9 mouse cellular contexts compared by ENCODE assay signal in the genomic region with DNA sequence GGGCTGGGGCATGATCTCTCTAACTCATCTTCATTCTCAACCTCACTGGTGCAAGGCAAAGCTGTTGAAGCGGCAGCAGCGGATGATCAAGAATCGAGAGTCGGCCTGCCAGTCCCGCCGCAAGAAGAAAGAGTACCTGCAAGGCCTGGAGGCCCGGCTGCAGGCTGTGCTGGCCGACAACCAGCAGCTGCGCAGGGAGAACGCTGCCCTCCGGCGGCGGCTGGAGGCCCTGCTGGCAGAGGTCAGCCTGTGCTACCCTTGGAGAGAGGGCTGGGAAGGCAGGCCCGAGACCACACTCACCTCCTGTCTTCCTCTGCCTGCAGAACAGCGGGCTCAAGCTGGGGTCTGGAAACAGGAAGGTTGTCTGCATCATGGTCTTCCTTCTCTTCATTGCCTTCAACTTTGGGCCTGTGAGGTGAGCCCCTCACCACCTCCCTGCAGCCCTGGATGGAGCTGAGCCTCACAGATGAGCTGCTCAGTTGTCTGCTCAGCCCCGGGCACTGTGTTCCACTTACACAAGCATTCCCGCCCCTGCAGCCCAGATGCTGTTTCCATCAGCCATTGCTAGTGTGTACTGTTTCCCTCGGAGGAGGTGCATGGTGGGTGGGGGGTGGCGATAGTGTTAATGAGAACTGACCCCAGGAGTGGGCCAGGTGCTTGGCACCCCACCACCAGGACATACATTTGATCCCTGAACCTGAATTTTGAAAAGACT. TPM values are rescaled to one million over a fixed set of nuclear protein-coding genes. Genes with fewer than 3 reads are reported as not detected.
A peak's percentile ranks its signal among the peaks of the same experiment; 100 is the strongest.
DNase-seq lines count a peak whose midpoint lies in the region; TF ChIP-seq lines count a peak whose summit lies in the region.
"Had no signal": no experiment of that assay in that cellular context is flagged by ENCODE, and none has a peak within 500 bp of the region (broad histone marks: within the 10 kb centered on the region; RNA-seq: fewer than 3 reads in every experiment).

No protein-coding gene starts in this region.

- H3K4me3 ChIP-seq in heart, adult 2 months, result no peak overlapping the region

- no peaks in the 10 kb centered on the region for H3K27me3 ChIP-seq in heart, adult 2 months (ENCODE audit: control insufficient read depth, insufficient read depth, low read length)

- 57% methylated on average over 19 of the region's 19 CpGs for WGBS in heart, adult 2 months

- DNase-seq in heart, adult 2 months, result peak; percentile 56 to 62
- no peak for DNase-seq in heart, postnatal 25 days (ENCODE audit: low spot score)
- DNase-seq in ovary, postnatal 36 days (ENCODE audit: low spot score), result peak; percentile 62
- no peak for DNase-seq in ovary, adult 18-20 months (ENCODE audit: low spot score)
- DNase-seq in cerebellum, postnatal 25 days, result peak; percentile 45 to 67
- DNase-seq in retina, postnatal 1 day, result peak; percentile 49
- DNase-seq in ovary, postnatal 10 days (ENCODE audit: low spot score), result no peak
- no peak for DNase-seq in right cerebral cortex, postnatal 25 days

- intact Hi-C loops in heart, adult 2 months (cut with DNase I), result no loop called here
- intact Hi-C loops in heart, postnatal 25 days (cut with DNase I), result loop anchor here (2.0 to 5.0 kb wide), 2 partner anchors 61 to 161 kb away; no protein-coding TSS in a partner anchor

- TF ChIP-seq POLR2A in heart, adult 2 months (IDR thresholded peaks at IDR 0.05; ENCODE audit: insufficient read depth, low read depth, low read length), result no peak

- H3K79me2 ChIP-seq in heart, adult 2 months (replicated peaks; ENCODE audit: control insufficient read depth, insufficient read depth, low read length), result no peaks in the 10 kb centered on the region; the same call in 1 of the 2 replicates

- H3K4me1 ChIP-seq in heart, adult 2 months (ENCODE audit: control insufficient read depth, insufficient read depth, low read length), result peaks cover 20% of the 10 kb centered on the region

- H3K9ac ChIP-seq in heart, adult 2 months (ENCODE audit: low read depth, low read length), result no peak overlapping the region

- no peaks in the 10 kb centered on the region for H3K36me3 ChIP-seq in heart, adult 2 months (ENCODE audit: control insufficient read depth, insufficient read depth, low read length)

- TF ChIP-seq EP300 in heart, adult 2 months (IDR thresholded peaks at IDR 0.05; ENCODE audit: insufficient read depth, low read depth, low read length), result no peak

- TF ChIP-seq CTCF in heart, adult 2 months (IDR thresholded peaks at IDR 0.05), result peak; percentile 69

- no peak overlapping the region for H3K27ac ChIP-seq in heart, adult 2 months

RNA-seq across cellular contexts. Expression of a gene that starts 4.7 kb away (rescaled TPM):
- total RNA-seq in heart, adult 2 months (2021), result 10 to 100 TPM; 15.3 to 18.4 TPM
- 25.3 and 27.4 TPM in 2 replicates for polyA plus RNA-seq in heart, adult 2 months (2012; rRNA removed)
- 10 to 100 TPM; 15.6 to 17.8 TPM for total RNA-seq in heart, postnatal 25 days (2021)

RNA-seq across cellular contexts. Expression of a gene that starts 7.1 kb away (rescaled TPM):
- total RNA-seq in heart, adult 2 months (2021), result 1 to 10 TPM; 7.9 TPM
- 4.0 and 8.8 TPM in 2 replicates for polyA plus RNA-seq in heart, adult 2 months (2012; rRNA removed)
- 1 to 10 TPM; 6.2 to 6.6 TPM for total RNA-seq in heart, postnatal 25 days (2021)

RNA-seq across cellular contexts. Expression of a gene that starts 18.7 kb away (rescaled TPM):
- 10 to 100 TPM; 28.5 to 28.8 TPM for total RNA-seq in heart, adult 2 months (2021)
- 27.3 and 32.7 TPM in 2 replicates for polyA plus RNA-seq in heart, adult 2 months (2012; rRNA removed)
- 10 to 100 TPM; 32.1 to 42.1 TPM for total RNA-seq in heart, postnatal 25 days (2021)

RNA-seq across cellular contexts. Expression of a gene that starts 22.3 kb away (rescaled TPM):
- 1 to 10 TPM in 1 of 2 experiments, under 1 TPM in 1; 0.86 to 1.4 TPM for total RNA-seq in heart, adult 2 months (2021)
- 2.7 and 7.0 TPM in 2 replicates for polyA plus RNA-seq in heart, adult 2 months (2012; rRNA removed)
- total RNA-seq in heart, postnatal 25 days (2021), result 1 to 10 TPM; 1.1 to 1.9 TPM
- total RNA-seq: hematopoietic stem cell, adult 5-6 weeks had no signal

RNA-seq across cellular contexts. Expression of a gene that starts 23.4 kb away (rescaled TPM):
- 10 to 100 TPM; 53.0 to 63.9 TPM for total RNA-seq in heart, adult 2 months (2021)
- 50.5 and 55.7 TPM in 2 replicates for polyA plus RNA-seq in heart, adult 2 months (2012; rRNA removed)
- total RNA-seq in heart, postnatal 25 days (2021), result 10 to 100 TPM; 53.2 to 53.7 TPM

Comparison
In these comparisons a context has a peak if more than half of its experiments do, and no peak if none do; other contexts are left out.
1. DNase-seq: peak in heart, adult 2 months (2 of 2), ovary, postnatal 36 days (single experiment), cerebellum, postnatal 25 days (2 of 2) and retina, postnatal 1 day (single experiment); none in heart, postnatal 25 days (single experiment), ovary, adult 18-20 months (single experiment), ovary, postnatal 10 days (single experiment) and right cerebral cortex, postnatal 25 days (single experiment).